Mouse (Mus musculus): Measurements from ENCODE around the gene Sp6.

- TF ChIP-seq HCFC1 (IDR thresholded peaks at IDR 0.05; ENCODE audit: borderline replicate concordance, insufficient read depth, low read length) (no peak), ZNF384 (IDR thresholded peaks at IDR 0.05; ENCODE audit: low read depth, low read length) (no peak), CHD2 (IDR thresholded peaks at IDR 0.05; ENCODE audit: low read depth, low read length) (no peak), MAFK (IDR thresholded peaks at IDR 0.05; ENCODE audit: insufficient read depth, low read depth, low read length) (no peak)
Measured at GRCm38 (mm10) chr11:97030426-97030825, 17.2 kb downstream of the Sp6 start.
